Mouse (Mus musculus): ENCODE measurements around the gene Actr1a.

The Actr1a gene

GRCm38 (mm10) chr19:46327531-46328064 lies 68.0 kb downstream of the Actr1a start:
- DNase-seq (ENCODE audit: low spot score in 2 of 2), result no peak
